Mouse (Mus musculus) heart, embryonic 14.5 days (tissue): ENCODE measurements at regions not wholly inside any gene's neighbourhood (a gene's known extent, or its start where the extent isn't known, plus 50 kb on each side); places are given as distances from the start of the nearest gene placed in this dataset.

Experiments
- ATAC-seq: fragments of 200-750 bp; cut with Nextera tagmentation; 2 replicates; pipeline ENCODE4 v1.8.0; 2017; ENCODE audit warnings: low read depth, moderate TSS enrichment; ENCODE audit not compliant: insufficient number of reproducible peaks, insufficient read depth, low FRiP score
- H3K27ac ChIP-seq, 2 experiments: fragments of 200-500 bp in 1 of 2; fragments of 300-500 bp in 1 of 2; sonication (generic) in 1 of 2; replicated peaks in 1 of 2; 2 replicates each; pipeline ENCODE4 v1.5.1; 2012 to 2014; ENCODE audit warnings: low read depth in 2 of 2, low read length in 2 of 2, control low read depth in 1 of 2, mild to moderate bottlenecking in 1 of 2, mixed read lengths in 1 of 2; ENCODE audit not compliant: control insufficient read depth in 1 of 2, insufficient read depth in 1 of 2
- H3K27me3 ChIP-seq: fragments of 300-500 bp; sonication (generic); 2 replicates; pipeline ENCODE4 v1.6.1; 2014; ENCODE audit warnings: mild to moderate bottlenecking, low read length, control low read depth; ENCODE audit not compliant: control insufficient read depth, insufficient read depth
- H3K36me3 ChIP-seq: fragments of 300-500 bp; sonication (generic); 2 replicates; pipeline ENCODE4 v1.6.1; 2014; ENCODE audit warnings: mild to moderate bottlenecking, control low read depth, low read length, mixed read lengths; ENCODE audit not compliant: control insufficient read depth, insufficient read depth
- H3K4me1 ChIP-seq, 2 experiments: fragments of 200-500 bp in 1 of 2; fragments of 300-500 bp in 1 of 2; sonication (generic) in 1 of 2; 2 replicates each; pipeline ENCODE4 v1.6.1; 2012 to 2014; ENCODE audit warnings: low read length in 2 of 2, control low read depth in 1 of 2, mixed read lengths in 1 of 2; ENCODE audit not compliant: control insufficient read depth in 2 of 2, insufficient read depth in 2 of 2
- H3K4me2 ChIP-seq: fragments of 300-500 bp; sonication (generic); 2 replicates; pipeline ENCODE4 v1.6.1; 2014; ENCODE audit warnings: mild to moderate bottlenecking, low read length
- H3K4me3 ChIP-seq, 2 experiments: fragments of 200-500 bp in 1 of 2; fragments of 300-500 bp in 1 of 2; sonication (generic) in 1 of 2; 2 replicates each; pipeline ENCODE4 v1.5.1; 2012 to 2014; ENCODE audit warnings: low read length in 2 of 2, mild to moderate bottlenecking in 2 of 2, control low read depth in 1 of 2, low read depth in 1 of 2, moderate library complexity in 1 of 2; ENCODE audit not compliant: control insufficient read depth in 1 of 2, insufficient read depth in 1 of 2
- H3K9ac ChIP-seq: fragments of 300-500 bp; sonication (generic); 2 replicates; pipeline ENCODE4 v1.6.1; 2014; ENCODE audit warnings: mild to moderate bottlenecking, low read length
- H3K9me3 ChIP-seq: fragments of 300-500 bp; sonication (generic); 2 replicates; pipeline ENCODE4 v1.6.1; 2016; ENCODE audit warnings: low read length, control low read depth; ENCODE audit not compliant: control insufficient read depth
- WGBS: fragments of 180-500 bp; shearing (Covaris S2); extraction: QIAGEN DNeasy Blood & Tissue Kit; methylation state at CpG from one replicate; pipeline ENCODE4 v1.1.7; 2014; 5-methylcytosine and 5-hydroxymethylcytosine counted together

DNA sequence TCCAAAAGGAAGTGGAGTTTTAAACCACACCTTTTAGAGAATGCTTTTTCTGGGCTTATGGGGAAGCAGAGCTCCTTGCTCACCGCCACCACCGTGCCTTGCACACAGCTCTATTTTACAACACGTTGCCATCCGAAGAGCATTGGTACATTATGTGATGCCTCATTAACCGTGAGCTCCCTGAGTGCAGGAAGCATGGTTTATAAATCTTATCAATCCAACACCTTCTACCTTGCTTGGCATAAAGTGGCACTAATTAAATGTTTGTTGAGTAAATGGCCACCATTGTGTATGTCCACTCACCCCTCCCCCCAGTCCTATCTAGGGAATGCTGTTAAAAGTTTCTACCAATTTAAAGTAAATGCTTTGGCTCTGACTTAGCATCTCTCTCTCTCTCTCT lies 206.6 kb downstream of the Grb14 start:
- Histone ChIP-seq H3K27me3 (no peaks in the 10 kb centered on the region), H3K9ac (no peak overlapping the region), H3K27ac (no peak overlapping the region), H3K4me3 (no peak overlapping the region), H3K4me1 (no peaks in the 10 kb centered on the region), H3K9me3 (no peaks in the 10 kb centered on the region), H3K4me2 (no peak overlapping the region), H3K36me3 (no peaks in the 10 kb centered on the region)
- 91% methylated on average over 5 of the region's 5 CpGs for WGBS
- ATAC-seq = no peak
